21 mouse cellular contexts compared by ENCODE assay signal in the genomic region with DNA sequence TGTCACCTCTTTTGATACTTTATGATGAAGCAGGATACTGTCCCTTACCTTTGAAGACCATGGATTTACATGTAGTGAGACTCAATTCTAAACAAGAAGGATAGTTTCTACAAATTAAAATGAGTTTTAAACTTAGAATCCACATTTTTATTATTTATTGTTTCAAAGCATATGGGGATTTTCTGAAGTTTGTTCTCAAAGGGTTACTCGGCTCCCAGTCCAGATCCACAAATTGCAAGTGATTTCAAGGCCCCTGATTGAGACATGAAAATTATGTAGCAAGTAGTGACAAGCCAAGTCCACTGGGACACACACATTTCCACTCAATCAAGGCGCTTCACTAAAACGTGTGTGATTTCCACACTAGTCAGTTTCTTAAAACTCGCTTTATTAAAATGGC. TPM values are rescaled to one million over a fixed set of nuclear protein-coding genes. Genes with fewer than 3 reads are reported as not detected.
"Had no signal": no experiment of that assay in that cellular context is flagged by ENCODE, and none has a peak within 500 bp of the region (broad histone marks: within the 10 kb centered on the region; RNA-seq: fewer than 3 reads in every experiment).

Gene Vmn2r1 (plus strand): TSS at position 301 of the 400 bp plus-strand sequence.

- H3K27ac ChIP-seq: liver, embryonic 14.5 days; midbrain, embryonic 12.5 days; midbrain, embryonic 15.5 days; neural tube, embryonic 13.5 days; neural tube, embryonic 15.5 days; stomach, embryonic 15.5 days; stomach, postnatal 0 days had no signal

- H3K27me3 ChIP-seq: midbrain, embryonic 12.5 days; midbrain, embryonic 15.5 days; neural tube, embryonic 13.5 days; neural tube, embryonic 15.5 days; stomach, embryonic 15.5 days had no signal

- H3K9me3 ChIP-seq: midbrain, embryonic 12.5 days; midbrain, embryonic 15.5 days; neural tube, embryonic 13.5 days; neural tube, embryonic 15.5 days; stomach, embryonic 15.5 days had no signal

- ATAC-seq: midbrain, embryonic 15.5 days had no signal

- H3K4me3 ChIP-seq: midbrain, embryonic 12.5 days; midbrain, embryonic 15.5 days; myocyte; neural tube, embryonic 13.5 days; neural tube, embryonic 15.5 days; stomach, embryonic 15.5 days had no signal

- H3K9ac ChIP-seq: liver, embryonic 14.5 days; lung, embryonic 14.5 days; midbrain, embryonic 12.5 days; midbrain, embryonic 15.5 days; neural tube, embryonic 13.5 days; neural tube, embryonic 15.5 days; stomach, embryonic 15.5 days had no signal

- H3K36me3 ChIP-seq: midbrain, embryonic 12.5 days; midbrain, embryonic 15.5 days; neural tube, embryonic 13.5 days; neural tube, embryonic 15.5 days; stomach, embryonic 15.5 days had no signal

- H3K4me2 ChIP-seq: lung, embryonic 14.5 days; midbrain, embryonic 12.5 days; midbrain, embryonic 15.5 days; neural tube, embryonic 13.5 days; neural tube, embryonic 15.5 days; stomach, embryonic 15.5 days had no signal

- H3K4me1 ChIP-seq: midbrain, embryonic 12.5 days; midbrain, embryonic 15.5 days; neural tube, embryonic 13.5 days; neural tube, embryonic 15.5 days; stomach, embryonic 15.5 days had no signal

- DNase-seq: lung, adult 18-20 months; lung, embryonic 14.5 days; lung, postnatal 10 days; lung, postnatal 4 days; retina, postnatal 1 day; right cerebral cortex, adult 18-20 months; right cerebral cortex, postnatal 25 days; thymus, adult 2 months; thymus, postnatal 25 days; thymus, postnatal 4 days had no signal

RNA-seq across cellular contexts. Expression of gene Vmn2r1, which starts in this region (rescaled TPM):
- polyA plus RNA-seq: liver, embryonic 16.5 days; lung, embryonic 16.5 days; spleen, adult 2 months had no signal
